Mouse (Mus musculus) lung, postnatal 10 days (tissue): ENCODE results near the gene Plekha1.

Experiments used
- DNase-seq: peaks from one replicate; pipeline ENCODE4 v3.0.0; 2021

The Plekha1 gene

GRCm38 (mm10) chr7:130922981-130923731 lies 57.6 kb downstream of the Plekha1 start:
- DNase-seq = no peak

GRCm38 (mm10) chr7:130930401-130930800 lies 64.8 kb downstream of the Plekha1 start:
- DNase-seq = no peak

GRCm38 (mm10) chr7:130932921-130933320 lies 67.4 kb downstream of the Plekha1 start:
- no peak for DNase-seq

GRCm38 (mm10) chr7:130934654-130935053 lies 69.1 kb downstream of the Plekha1 start:
- DNase-seq = no peak

GRCm38 (mm10) chr7:130935421-130935792 lies 69.9 kb downstream of the Plekha1 start:
- DNase-seq = no peak

- DNase-seq = peak; percentile 87
These were observed 70.4 kb downstream of the Plekha1 start, which contains the start of gene Htra1 for GRCm38 (mm10) chr7:130935793-130936471. Htra1 (plus strand) TSS chr7:130936111.

- DNase-seq = peak; percentile 33
These were observed 71.0 kb downstream of the Plekha1 start for GRCm38 (mm10) chr7:130936472-130936951.

- DNase-seq = peak; percentile 65
These were observed 71.8 kb downstream of the Plekha1 start for GRCm38 (mm10) chr7:130937266-130937841.

- DNase-seq = no peak
These were observed 72.4 kb downstream of the Plekha1 start for GRCm38 (mm10) chr7:130938005-130938404.

GRCm38 (mm10) chr7:130938896-130939295 lies 73.3 kb downstream of the Plekha1 start:
- DNase-seq = no peak

- DNase-seq = peak; percentile 30
These were observed 75.2 kb downstream of the Plekha1 start for GRCm38 (mm10) chr7:130940733-130941132.

- DNase-seq = no peak
These were observed 77.8 kb downstream of the Plekha1 start for GRCm38 (mm10) chr7:130943280-130943895.

- DNase-seq = no peak
These were observed 79.4 kb downstream of the Plekha1 start for GRCm38 (mm10) chr7:130944766-130945475.

- DNase-seq = no peak
These were observed 80.2 kb downstream of the Plekha1 start for GRCm38 (mm10) chr7:130945730-130946129.

GRCm38 (mm10) chr7:130946303-130946702 lies 80.7 kb downstream of the Plekha1 start:
- DNase-seq = no peak

GRCm38 (mm10) chr7:130948563-130949208 lies 83.1 kb downstream of the Plekha1 start:
- DNase-seq = no peak

GRCm38 (mm10) chr7:130949331-130949751 lies 83.8 kb downstream of the Plekha1 start:
- DNase-seq = peak; percentile 82

- no peak for DNase-seq
These were observed 84.9 kb downstream of the Plekha1 start for GRCm38 (mm10) chr7:130950482-130950881.

GRCm38 (mm10) chr7:130951004-130951403 lies 85.4 kb downstream of the Plekha1 start:
- no peak for DNase-seq

GRCm38 (mm10) chr7:130953376-130953775 lies 87.8 kb downstream of the Plekha1 start:
- no peak for DNase-seq

- DNase-seq = no peak
These were observed 88.6 kb downstream of the Plekha1 start for GRCm38 (mm10) chr7:130954177-130954601.

GRCm38 (mm10) chr7:130958551-130958950 lies 93.0 kb downstream of the Plekha1 start:
- no peak for DNase-seq
